Mouse (Mus musculus): ENCODE measurements around the gene Rnf130.

DNA sequence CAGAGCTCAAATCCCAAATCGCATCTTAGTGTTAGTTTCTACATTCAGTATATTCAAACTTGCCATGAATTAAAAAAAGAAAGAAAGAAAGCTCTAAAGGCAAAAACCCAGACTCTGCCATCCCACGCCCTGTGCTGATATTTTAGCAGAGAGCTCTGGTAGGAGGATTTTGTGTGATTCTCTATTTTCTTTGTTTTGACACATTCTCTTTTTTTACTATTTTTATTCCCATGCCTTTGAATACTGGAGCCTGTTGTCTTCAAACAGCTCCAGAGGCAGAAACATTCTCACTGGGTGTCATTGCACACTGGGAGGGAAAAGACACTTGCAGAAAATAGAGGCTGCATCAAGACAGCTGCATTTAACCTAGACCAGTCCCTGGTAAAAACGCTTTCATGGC is 61.1 kb downstream of the Rnf130 start:
- TF ChIP-seq CTCF (IDR thresholded peaks at IDR 0.05; ENCODE audit: low read depth) (no peak), EP300 (IDR thresholded peaks at IDR 0.05; ENCODE audit: low read depth) (no peak)

Measured in liver, embryonic 14.5 days (tissue).